Mouse (Mus musculus): ENCODE measurements around the gene Denr. TPM values are rescaled to one million over a fixed set of nuclear protein-coding genes. Genes with fewer than 3 reads are reported as not detected.

Denr gene
- polyA plus RNA-seq, 1 experiment from 2014 or later: 95.3 TPM

Other genes starting within 250 kb of the Denr start
- 45.9 and 55.6 TPM in 2 replicates for gene Clip1, start 222.6 kb upstream of the Denr start, polyA plus RNA-seq (2014; fragmentation: Nextera tagmentation; extraction: Ambion mirVana)
- 70.3 and 79.8 TPM in 2 replicates for gene Zcchc8, start 186.1 kb upstream of the Denr start, polyA plus RNA-seq (2014; fragmentation: Nextera tagmentation; extraction: Ambion mirVana)
- gene Rsrc2, start 157.8 kb upstream of the Denr start, polyA plus RNA-seq (2014; fragmentation: Nextera tagmentation; extraction: Ambion mirVana): 126 and 143 TPM in 2 replicates
- 11.4 and 12.9 TPM in 2 replicates for gene Kntc1, start 157.5 kb upstream of the Denr start, polyA plus RNA-seq (2014; fragmentation: Nextera tagmentation; extraction: Ambion mirVana)
- not detected in 2 replicates for gene Hcar2, start 41.7 kb upstream of the Denr start, polyA plus RNA-seq (2014; fragmentation: Nextera tagmentation; extraction: Ambion mirVana)
- gene Hcar1, start 27.2 kb upstream of the Denr start, polyA plus RNA-seq (2014; fragmentation: Nextera tagmentation; extraction: Ambion mirVana): 0.17 and 0.27 TPM in 2 replicates
- gene Gm43518, start 20.2 kb downstream of the Denr start, polyA plus RNA-seq (2014; fragmentation: Nextera tagmentation; extraction: Ambion mirVana): 0.70 and 0.88 TPM in 2 replicates
- 4.3 and 5.3 TPM in 2 replicates for gene Ccdc62, start 23.5 kb downstream of the Denr start, polyA plus RNA-seq (2014; fragmentation: Nextera tagmentation; extraction: Ambion mirVana)
- gene Hip1r, start 66.5 kb downstream of the Denr start, polyA plus RNA-seq (2014; fragmentation: Nextera tagmentation; extraction: Ambion mirVana): 12.4 and 27.1 TPM in 2 replicates
- 70.5 and 86.6 TPM in 2 replicates for gene Vps37b, start 125.1 kb downstream of the Denr start, polyA plus RNA-seq (2014; fragmentation: Nextera tagmentation; extraction: Ambion mirVana)
- gene Abcb9, start 188.6 kb downstream of the Denr start, polyA plus RNA-seq (2014; fragmentation: Nextera tagmentation; extraction: Ambion mirVana): 6.8 and 7.9 TPM in 2 replicates
- gene Ogfod2, start 205.1 kb downstream of the Denr start, polyA plus RNA-seq (2014; fragmentation: Nextera tagmentation; extraction: Ambion mirVana): 19.8 and 21.0 TPM in 2 replicates
- gene Arl6ip4, start 208.9 kb downstream of the Denr start, polyA plus RNA-seq (2014; fragmentation: Nextera tagmentation; extraction: Ambion mirVana): 52.1 and 56.5 TPM in 2 replicates